Mouse (Mus musculus) lung, postnatal 0 days (tissue): ENCODE data around the gene Alg12.

Source experiments
- CTCF ChIP-seq: IDR thresholded peaks from 2 replicates; pipeline ENCODE4 v1.5.1; 2016; ENCODE audit warnings: antibody characterized with exemption, mild to moderate bottlenecking
- EP300 ChIP-seq: IDR thresholded peaks from 2 replicates; pipeline ENCODE4 v1.6.1; 2016; ENCODE audit warnings: antibody characterized with exemption, mild to moderate bottlenecking, control low read depth

DNA sequence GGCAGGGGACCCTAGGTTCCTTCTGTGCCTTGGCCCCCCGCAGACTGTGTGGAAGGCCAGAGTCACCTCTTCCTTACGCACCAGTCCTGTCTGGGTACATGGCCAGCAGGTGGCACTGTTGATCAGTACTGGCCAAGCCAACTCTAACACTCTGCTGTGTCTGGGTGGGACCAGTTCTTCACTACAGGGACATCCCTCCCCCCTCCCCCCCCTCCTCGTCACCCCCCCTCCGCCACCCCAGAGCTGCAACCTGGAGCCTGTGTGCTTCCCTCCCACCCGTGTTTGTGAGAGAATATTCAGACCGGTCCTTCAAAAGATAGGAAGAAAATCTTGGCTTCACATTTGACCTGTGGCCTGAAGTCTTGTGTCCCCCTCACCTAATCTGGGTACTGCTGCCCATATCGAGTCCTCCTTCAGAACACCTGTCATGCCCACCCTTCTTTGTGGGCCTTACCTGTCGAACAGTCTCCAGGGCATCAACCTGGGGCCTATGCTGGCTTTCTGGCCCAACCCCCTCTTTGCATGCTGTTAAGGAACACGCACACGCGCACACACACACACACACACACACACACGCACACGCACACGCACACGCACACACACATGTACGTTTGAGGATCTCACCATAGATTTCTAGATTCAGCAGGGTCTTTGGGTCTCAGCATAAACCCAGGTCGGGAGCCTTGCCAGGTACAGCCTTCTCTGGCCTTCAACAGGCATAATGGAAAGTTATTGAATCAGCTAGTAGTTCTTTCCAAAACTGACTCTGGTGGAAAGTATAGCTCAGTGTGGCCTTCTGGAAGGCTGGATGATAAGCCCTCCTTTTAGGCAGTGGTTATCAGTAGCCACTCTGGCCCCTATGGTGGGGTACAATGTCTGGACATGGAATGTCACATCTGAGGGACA is 9.9 kb upstream of the Alg12 start:
- TF ChIP-seq CTCF, result peak; percentile 88
- TF ChIP-seq EP300, result no peak
